Mouse (Mus musculus) spleen, adult 2 months (tissue): ENCODE data around the gene Cntnap2. TPM values are rescaled to one million over a fixed set of nuclear protein-coding genes. Genes with fewer than 3 reads are reported as not detected.

Experiments used
- DNase-seq, 2 experiments: peaks; one replicate each; pipeline versions ENCODE4 v3.0.0 to v3.0.0-alpha.2; 2012 to 2021; ENCODE audit warnings: low spot score in 2 of 2, low read depth in 1 of 2
- H3K27ac ChIP-seq: fragments of 200-500 bp; 2 replicates; pipeline ENCODE4 v1.5.1; 2012; ENCODE audit warnings: low read length, inconsistent platforms; ENCODE audit not compliant: insufficient read depth
- H3K27me3 ChIP-seq: fragments of 200-500 bp; 2 replicates; pipeline ENCODE4 v1.6.1; 2012; ENCODE audit warnings: mild to moderate bottlenecking, moderate library complexity, low read length, inconsistent platforms; ENCODE audit not compliant: control insufficient read depth, insufficient read depth
- H3K36me3 ChIP-seq: fragments of 200-500 bp; 2 replicates; pipeline ENCODE4 v1.6.1; 2012; ENCODE audit warnings: mild to moderate bottlenecking, low read length, inconsistent platforms; ENCODE audit not compliant: control insufficient read depth, insufficient read depth
- H3K4me1 ChIP-seq: fragments of 200-500 bp; 2 replicates; pipeline ENCODE4 v1.6.1; 2011; ENCODE audit warnings: inconsistent platforms; ENCODE audit not compliant: control insufficient read depth, insufficient read depth, insufficient read length
- H3K4me3 ChIP-seq: fragments of 200-500 bp; 2 replicates; pipeline ENCODE4 v1.5.1; 2011; ENCODE audit warnings: mild to moderate bottlenecking, inconsistent platforms; ENCODE audit not compliant: insufficient read depth, insufficient read length; ENCODE audit errors: extremely low read depth
- CTCF ChIP-seq: fragments of 200-500 bp; IDR thresholded peaks from 2 replicates; pipeline ENCODE4 v1.5.1; 2011; ENCODE audit warnings: mild to moderate bottlenecking, inconsistent platforms; ENCODE audit not compliant: insufficient read depth, insufficient read length, insufficient replicate concordance; ENCODE audit errors: extremely low read depth
- POLR2A ChIP-seq: fragments of 200-500 bp; IDR thresholded peaks from 2 replicates; pipeline ENCODE4 v1.6.1; 2011; ENCODE audit warnings: low read depth, low read length, inconsistent platforms
- WGBS: fragments of 180-500 bp; shearing (Covaris S2); methylation state at CpG from one replicate; pipeline ENCODE4 v1.1.7; 2018; 5-methylcytosine and 5-hydroxymethylcytosine counted together
- polyA plus RNA-seq: library from polyadenylated mRNA; depleted of rRNA; stranded (reverse); fragments of >200 nt; gene quantifications from 2 replicates; pipeline ENCODE4 v1.2.3, GENCODE M21; 2012

The Cntnap2 gene
- polyA plus RNA-seq, 1 experiment = not detected

GRCm38 (mm10) chr6:47287722-47288121 lies 2228.6 kb downstream of the Cntnap2 start:
- Histone ChIP-seq H3K4me1 (no peaks in the 10 kb centered on the region), H3K27me3 (no peaks in the 10 kb centered on the region), H3K27ac (no peak overlapping the region), H3K4me3 (no peak overlapping the region), H3K36me3 (no peaks in the 10 kb centered on the region)
- TF ChIP-seq CTCF = no peak
- TF ChIP-seq POLR2A = no peak
- no peak for DNase-seq
- WGBS = 88% methylated on average over 1 of the region's 1 CpGs

- TF ChIP-seq POLR2A (no peak), CTCF (no peak)
- no peak for DNase-seq
These were observed 2232.8 kb downstream of the Cntnap2 start for GRCm38 (mm10) chr6:47291973-47292372.

DNA sequence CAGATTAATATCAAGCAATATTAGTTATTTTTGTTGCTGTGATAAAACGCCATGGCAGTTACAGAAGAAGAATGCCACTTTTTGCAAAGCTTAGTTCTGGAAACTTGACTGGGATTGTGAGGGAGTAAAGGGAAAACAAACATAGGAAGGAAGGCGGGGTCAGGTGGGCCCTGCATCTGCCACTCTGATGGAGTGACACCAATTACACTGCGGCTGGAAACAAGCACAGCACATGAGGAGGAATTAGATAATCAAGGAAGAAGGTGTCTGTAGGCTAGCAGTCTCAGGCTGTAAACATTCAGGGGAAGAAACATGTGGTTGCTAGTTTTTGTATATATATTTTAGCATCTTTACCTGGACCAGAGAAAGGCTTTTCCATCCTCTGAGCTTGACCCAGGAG lies 2233.3 kb downstream of the Cntnap2 start:
- 84% methylated on average over 3 of the region's 3 CpGs for WGBS
- Histone ChIP-seq H3K27ac (no peak overlapping the region), H3K4me1 (no peaks in the 10 kb centered on the region), H3K4me3 (no peak overlapping the region), H3K27me3 (no peaks in the 10 kb centered on the region), H3K36me3 (no peaks in the 10 kb centered on the region)
- TF ChIP-seq CTCF = no peak
- no peak for TF ChIP-seq POLR2A
- no peak for DNase-seq

More at GRCm38 (mm10) chr6:47291973-47292372, 2232.8 kb downstream of the Cntnap2 start:
- Histone ChIP-seq H3K4me1 (no peaks in the 10 kb centered on the region), H3K27me3 (no peaks in the 10 kb centered on the region), H3K27ac (no peak overlapping the region), H3K4me3 (no peak overlapping the region), H3K36me3 (no peaks in the 10 kb centered on the region)

DNA sequence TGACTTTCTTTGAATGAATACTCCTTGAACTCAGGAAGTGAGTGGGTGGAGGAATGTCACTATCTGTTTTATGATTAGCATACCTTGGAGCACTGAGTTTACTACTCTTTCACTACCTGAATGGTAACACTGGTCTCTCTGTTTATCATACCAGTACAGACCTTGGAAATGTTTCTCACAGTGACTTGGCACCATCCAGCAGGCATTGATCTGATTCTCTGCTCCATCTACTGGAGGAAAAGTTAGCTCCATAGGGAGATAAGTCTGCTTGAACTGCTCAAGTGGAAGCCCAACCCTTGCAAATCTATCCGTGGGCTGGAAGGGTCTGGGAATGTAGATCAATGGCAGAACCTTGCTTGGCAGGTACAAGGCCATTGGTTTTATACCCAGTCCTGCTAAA lies 2235.3 kb downstream of the Cntnap2 start:
- TF ChIP-seq CTCF (no peak), POLR2A (no peak)
- no peaks in the 10 kb centered on the region for H3K4me1 ChIP-seq
- H3K27me3 ChIP-seq = no peaks in the 10 kb centered on the region
- no peaks in the 10 kb centered on the region for H3K36me3 ChIP-seq
- no peak overlapping the region for H3K4me3 ChIP-seq
- 81% methylated on average over 1 of the region's 1 CpGs for WGBS
- H3K27ac ChIP-seq = no peak overlapping the region
- no peak for DNase-seq

- Histone ChIP-seq H3K27me3 (no peaks in the 10 kb centered on the region), H3K36me3 (no peaks in the 10 kb centered on the region), H3K4me3 (no peak overlapping the region), H3K4me1 (no peaks in the 10 kb centered on the region), H3K27ac (no peak overlapping the region)
- TF ChIP-seq CTCF (no peak), POLR2A (no peak)
- DNase-seq = no peak
- WGBS = 84% methylated on average over 11 of the region's 11 CpGs
These were observed 2245.8 kb downstream of the Cntnap2 start for GRCm38 (mm10) chr6:47304848-47305490.

DNA sequence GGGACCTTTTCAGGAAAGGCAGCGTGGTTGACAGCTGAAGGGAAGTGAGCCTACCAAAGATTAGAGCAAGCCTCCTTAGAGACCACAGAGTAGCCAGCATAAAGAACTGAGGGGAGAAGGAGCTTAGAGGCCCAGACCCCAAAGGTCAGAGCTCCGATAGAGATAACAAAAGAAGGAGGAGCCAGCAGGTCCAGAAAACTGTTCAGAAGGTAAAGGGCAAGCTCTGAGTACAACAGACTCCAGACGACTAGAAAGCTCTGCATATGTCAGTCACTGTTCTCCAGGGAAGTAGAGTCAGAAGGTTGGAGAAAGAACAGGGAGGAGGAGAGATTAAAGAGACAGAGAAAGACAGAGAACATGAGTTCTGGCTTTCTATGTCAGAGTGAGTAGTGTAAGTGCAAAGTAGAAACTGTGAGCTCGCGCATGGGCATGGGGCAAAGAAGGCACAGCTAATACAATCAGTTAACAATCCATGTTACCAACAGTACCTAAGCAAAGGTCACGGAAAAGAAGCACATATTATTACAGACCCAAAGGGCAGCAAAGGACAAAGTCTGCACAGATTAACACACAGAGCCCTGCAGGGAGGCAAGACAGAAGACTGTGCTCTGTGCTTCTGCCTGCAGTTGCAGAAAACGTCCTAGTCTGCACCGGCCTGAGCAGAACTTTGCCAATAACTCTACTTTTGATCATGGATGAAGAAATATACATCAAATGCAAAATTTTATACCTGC lies 2247.1 kb downstream of the Cntnap2 start:
- 72% methylated on average over 8 of the region's 8 CpGs for WGBS
- no peaks in the 10 kb centered on the region for H3K4me1 ChIP-seq
- DNase-seq = no peak

DNA sequence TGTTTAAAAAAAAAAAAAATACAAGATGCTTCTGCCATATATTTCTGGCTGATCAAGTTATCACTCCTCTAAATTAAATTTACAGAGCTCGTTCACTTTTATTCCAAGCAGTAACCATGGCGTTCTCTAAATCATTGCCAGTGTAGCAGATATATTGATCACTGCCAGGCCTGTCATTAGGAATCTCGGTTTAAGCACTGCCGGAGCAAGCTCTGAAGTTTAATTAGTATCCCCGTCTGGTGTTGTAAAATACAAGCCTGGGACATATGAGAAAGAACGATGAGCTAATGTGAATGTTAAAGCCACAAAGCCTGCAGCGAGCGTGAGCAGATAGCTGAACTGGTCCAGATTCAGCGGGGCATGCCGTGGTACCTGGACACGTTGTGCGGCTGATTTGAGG lies 2247.8 kb downstream of the Cntnap2 start:
- no peak for DNase-seq
- H3K27ac ChIP-seq = no peak overlapping the region
- no peaks in the 10 kb centered on the region for H3K27me3 ChIP-seq
- H3K36me3 ChIP-seq = no peaks in the 10 kb centered on the region
- H3K4me1 ChIP-seq = no peaks in the 10 kb centered on the region
- WGBS = 93% methylated on average over 12 of the region's 12 CpGs
- no peak overlapping the region for H3K4me3 ChIP-seq
- TF ChIP-seq POLR2A (no peak), CTCF (no peak)

More for the DNA sequence above, 2247.1 kb downstream of the Cntnap2 start:
- no peak for TF ChIP-seq CTCF
- no peak for TF ChIP-seq POLR2A
- Histone ChIP-seq H3K36me3 (no peaks in the 10 kb centered on the region), H3K27ac (no peak overlapping the region), H3K27me3 (no peaks in the 10 kb centered on the region), H3K4me3 (no peak overlapping the region)
